Mouse (Mus musculus) midbrain, embryonic 15.5 days (tissue): ENCODE data around the gene Nol9. TPM values are rescaled to one million over a fixed set of nuclear protein-coding genes. Genes with fewer than 3 reads are reported as not detected.

Experiments used
- ATAC-seq: fragments of 200-750 bp; cut with Nextera tagmentation; replicated peaks from 2 replicates; pipeline ENCODE4 v1.8.0; 2017; ENCODE audit warnings: moderate TSS enrichment
- H3K27ac ChIP-seq: fragments of 300-500 bp; sonication (generic); 2 replicates; pipeline ENCODE4 v1.5.1; 2015; ENCODE audit warnings: mild to moderate bottlenecking, inconsistent platforms
- H3K27me3 ChIP-seq: fragments of 300-500 bp; sonication (generic); replicated peaks from 2 replicates; pipeline ENCODE4 v1.6.1; 2015; ENCODE audit warnings: inconsistent platforms
- H3K36me3 ChIP-seq: fragments of 300-500 bp; sonication (generic); replicated peaks from 2 replicates; pipeline ENCODE4 v1.6.1; 2015; ENCODE audit warnings: inconsistent platforms
- H3K4me1 ChIP-seq: fragments of 300-500 bp; sonication (generic); 2 replicates; pipeline ENCODE4 v1.6.1; 2015; ENCODE audit warnings: inconsistent platforms
- H3K4me2 ChIP-seq: fragments of 300-500 bp; sonication (generic); 2 replicates; pipeline ENCODE4 v1.6.1; 2015; ENCODE audit warnings: inconsistent platforms, mild to moderate bottlenecking, moderate library complexity
- H3K4me3 ChIP-seq: fragments of 300-500 bp; sonication (generic); 2 replicates; pipeline ENCODE4 v1.5.1; 2015; ENCODE audit warnings: mild to moderate bottlenecking, inconsistent platforms
- H3K9ac ChIP-seq: fragments of 300-500 bp; sonication (generic); 2 replicates; pipeline ENCODE4 v1.6.1; 2015; ENCODE audit warnings: mild to moderate bottlenecking, inconsistent platforms
- H3K9me3 ChIP-seq: fragments of 300-500 bp; sonication (generic); 2 replicates; pipeline ENCODE4 v1.6.1; 2016; ENCODE audit warnings: inconsistent platforms
- WGBS: fragments of 180-500 bp; shearing (Covaris S2); methylation state at CpG from one replicate; pipeline ENCODE4 v1.1.7; 2015; ENCODE audit warnings: mixed read lengths; 5-methylcytosine and 5-hydroxymethylcytosine counted together
- polyA plus RNA-seq: library from polyadenylated mRNA; unstranded; fragments of >200 nt; fragmentation: Nextera tagmentation; extraction: Ambion mirVana; gene quantifications from 2 replicates; pipeline ENCODE4 v1.2.1, GENCODE M21; 2015

Gene Nol9
- polyA plus RNA-seq, result 25.4 and 27.4 TPM in 2 replicates

- Histone ChIP-seq H3K4me2 (peak within 1 kb of the TSS; percentile 96), H3K27ac (peak within 1 kb of the TSS; percentile 52; the same call in 1 of the 2 replicates), H3K36me3 (peaks cover 23% of the 10 kb centered on the region; the same call in 1 of the 2 replicates), H3K4me3 (peak within 1 kb of the TSS; percentile 93), H3K4me1 (peaks cover 18% of the 10 kb centered on the region), H3K9me3 (no peaks in the 10 kb centered on the region), H3K27me3 (no peaks in the 10 kb centered on the region), H3K9ac (peak within 1 kb of the TSS; percentile 74)
- under 1% methylated on average over 75 of the region's 86 CpGs for WGBS
- ATAC-seq, result peak; percentile 88
Measured at GRCm38 (mm10) chr4:152038985-152039830, at the start of gene Nol9. Nol9 (plus strand) TSS chr4:152039321.

GRCm38 (mm10) chr4:151992091-151992490 is 47.0 kb upstream of the Nol9 start:
- Histone ChIP-seq H3K9ac (no peak overlapping the region), H3K4me2 (no peak overlapping the region), H3K4me3 (no peak overlapping the region), H3K27me3 (no peaks in the 10 kb centered on the region), H3K36me3 (peaks cover 12% of the 10 kb centered on the region; the same call in 1 of the 2 replicates), H3K9me3 (no peaks in the 10 kb centered on the region), H3K4me1 (peaks cover 33% of the 10 kb centered on the region), H3K27ac (no peak overlapping the region)
- WGBS, result 91% methylated on average over 9 of the region's 9 CpGs
- no peak for ATAC-seq

DNA sequence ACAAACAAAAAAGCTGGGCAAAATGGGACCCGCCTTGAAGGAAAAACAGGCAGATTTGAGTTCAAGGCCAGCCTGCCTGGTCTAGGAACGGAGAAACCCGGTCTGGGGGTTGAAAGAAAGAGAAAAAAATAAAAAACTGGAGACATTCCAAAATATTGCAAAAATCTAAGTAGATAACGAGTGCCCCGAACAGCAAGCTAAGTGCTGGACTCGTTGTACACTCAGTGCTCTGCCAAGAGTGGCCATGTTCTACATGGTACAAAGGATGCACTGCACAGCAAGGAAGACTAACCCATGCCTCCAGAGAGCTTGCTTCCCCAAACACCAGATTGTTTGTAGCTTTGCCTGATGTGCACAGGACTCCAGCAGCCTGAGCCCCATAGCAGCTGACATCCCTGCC is 46.1 kb upstream of the Nol9 start:
- Histone ChIP-seq H3K9ac (no peak overlapping the region), H3K4me2 (no peak overlapping the region), H3K27ac (no peak overlapping the region), H3K27me3 (no peaks in the 10 kb centered on the region), H3K4me1 (peaks cover 31% of the 10 kb centered on the region), H3K4me3 (no peak overlapping the region), H3K36me3 (peaks cover 12% of the 10 kb centered on the region; the same call in 1 of the 2 replicates), H3K9me3 (no peaks in the 10 kb centered on the region)
- 83% methylated on average over 6 of the region's 6 CpGs for WGBS
- no peak for ATAC-seq

- H3K9ac ChIP-seq, result peak overlapping the region; percentile 78
- no peaks in the 10 kb centered on the region for H3K27me3 ChIP-seq
- 0 out of 2 replicates have a peak overlapping the region, but pooled peaks have one; percentile 72 for H3K27ac ChIP-seq
- H3K36me3 ChIP-seq, result peaks cover 12% of the 10 kb centered on the region; the same call in 1 of the 2 replicates
- peak overlapping the region; percentile 95 for H3K4me2 ChIP-seq
- 3% methylated on average over 56 of the region's 61 CpGs for WGBS
- peaks cover 22% of the 10 kb centered on the region for H3K4me1 ChIP-seq
- H3K9me3 ChIP-seq, result no peaks in the 10 kb centered on the region
- peak overlapping the region; percentile 97 for H3K4me3 ChIP-seq
- no peak for ATAC-seq
Measured at GRCm38 (mm10) chr4:151994228-151995171, 44.6 kb upstream of the Nol9 start.

DNA sequence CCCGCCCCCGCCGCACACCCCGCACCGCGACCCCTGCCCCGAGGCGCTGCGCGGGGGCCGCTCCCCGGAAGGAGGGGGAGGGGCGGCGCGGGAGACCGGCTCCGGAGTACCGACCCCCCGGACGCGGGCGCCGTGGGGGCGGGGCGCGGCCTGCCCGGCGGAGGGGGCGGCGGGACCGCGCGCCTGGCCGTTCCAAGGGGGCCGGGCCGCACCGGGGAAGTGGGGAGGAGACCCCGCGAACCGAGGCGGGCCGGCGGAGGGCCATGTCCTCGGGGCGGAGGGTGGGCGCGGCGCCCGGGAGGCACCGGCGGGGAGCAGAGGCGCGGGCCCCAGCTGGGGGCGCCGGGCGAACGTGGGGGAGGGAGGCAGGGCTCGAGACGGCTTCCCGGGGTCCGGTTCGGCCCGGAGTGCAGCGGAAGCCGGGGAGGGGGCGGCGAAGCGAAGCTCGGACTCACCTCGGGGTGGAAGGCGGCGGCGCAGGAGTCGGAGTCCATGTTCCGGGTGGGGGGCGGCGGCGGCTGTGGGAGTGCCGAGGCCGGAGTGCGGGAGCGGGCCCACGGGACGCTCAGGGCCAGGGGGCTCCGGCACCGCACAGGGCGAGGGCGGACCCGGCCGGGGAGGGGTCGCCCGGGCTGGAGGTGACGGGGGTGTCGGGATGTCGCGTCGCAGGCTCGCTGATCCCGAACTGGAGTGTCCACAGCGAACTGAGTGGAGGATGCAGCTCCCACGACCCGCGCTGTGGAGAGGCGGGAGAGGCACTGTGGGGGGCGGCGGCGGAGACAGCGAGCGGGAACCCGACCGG is 43.5 kb upstream of the Nol9 start:
- peak overlapping the region; percentile 95 for H3K4me2 ChIP-seq
- WGBS, result 1% methylated on average over 75 of the region's 111 CpGs
- ATAC-seq, result peak; percentile 78
- H3K27ac ChIP-seq, result peak overlapping the region; percentile 72
- H3K27me3 ChIP-seq, result no peaks in the 10 kb centered on the region
- peaks cover 12% of the 10 kb centered on the region; the same call in 1 of the 2 replicates for H3K36me3 ChIP-seq
- peaks cover 22% of the 10 kb centered on the region for H3K4me1 ChIP-seq
- peak overlapping the region; percentile 97 for H3K4me3 ChIP-seq
- peak overlapping the region; percentile 78 for H3K9ac ChIP-seq
- no peaks in the 10 kb centered on the region for H3K9me3 ChIP-seq

DNA sequence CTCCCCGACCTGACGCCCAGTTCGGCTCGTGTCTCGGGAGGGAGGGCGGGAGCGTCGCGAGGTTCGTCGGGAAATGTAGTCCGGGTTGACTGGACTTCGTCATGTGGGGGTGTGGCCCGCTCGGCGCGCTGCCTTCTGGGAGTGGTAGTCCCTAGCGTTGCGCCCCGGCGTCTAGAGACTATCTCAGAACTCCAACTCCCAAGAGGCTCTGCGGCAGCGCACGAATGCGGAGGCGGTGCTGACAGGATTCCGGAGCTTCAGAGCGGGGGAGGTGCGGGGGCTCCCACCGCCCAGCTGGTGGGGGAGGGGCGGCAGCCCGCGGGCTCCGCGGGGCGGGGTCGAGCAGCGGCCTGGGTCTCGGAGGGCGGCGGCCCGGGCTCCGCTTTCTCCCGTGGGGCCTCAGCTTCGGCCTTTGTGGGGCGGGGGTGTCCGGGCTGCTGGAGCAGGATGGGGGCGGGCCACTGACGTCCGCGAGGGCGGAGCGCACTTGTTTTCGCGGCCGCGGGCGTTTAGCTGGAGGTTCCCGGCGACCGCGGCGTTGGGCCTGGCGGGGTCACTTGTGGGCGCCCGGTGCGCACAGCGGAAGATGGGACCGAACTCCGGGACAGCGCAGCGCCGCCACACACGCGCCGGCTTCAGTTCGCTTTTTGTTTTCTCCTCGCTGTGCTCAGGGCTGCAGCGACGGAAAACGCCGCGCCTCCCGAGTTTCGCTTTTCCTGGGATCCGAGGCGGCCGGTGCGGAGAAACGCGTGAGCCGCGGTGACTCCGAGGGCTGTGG is 42.8 kb upstream of the Nol9 start, which contains the start of gene Phf13:
TSS of gene Phf13 (minus strand) at position 86 of the 778 bp plus-strand sequence.
- Histone ChIP-seq H3K9me3 (no peaks in the 10 kb centered on the region), H3K27me3 (no peaks in the 10 kb centered on the region), H3K4me1 (peaks cover 22% of the 10 kb centered on the region), H3K4me3 (peak within 1 kb of the TSS; percentile 97), H3K9ac (peak within 1 kb of the TSS; percentile 78), H3K4me2 (peak within 1 kb of the TSS; percentile 95), H3K36me3 (peaks cover 9% of the 10 kb centered on the region; the same call in 1 of the 2 replicates), H3K27ac (peak within 1 kb of the TSS; percentile 87)
- peak; percentile 97 for ATAC-seq
- WGBS, result under 1% methylated on average over 88 of the region's 94 CpGs

- Histone ChIP-seq H3K4me1 (peaks cover 22% of the 10 kb centered on the region), H3K9me3 (no peaks in the 10 kb centered on the region), H3K4me3 (peak overlapping the region; percentile 97), H3K36me3 (peaks cover 4% of the 10 kb centered on the region; the same call in 1 of the 2 replicates), H3K27me3 (no peaks in the 10 kb centered on the region), H3K27ac (peak overlapping the region; percentile 87), H3K4me2 (peak overlapping the region; percentile 95), H3K9ac (peak overlapping the region; percentile 61)
- ATAC-seq, result no peak
- 7% methylated on average over 13 of the region's 13 CpGs for WGBS
Measured at GRCm38 (mm10) chr4:151996951-151997222, 42.2 kb upstream of the Nol9 start.

DNA sequence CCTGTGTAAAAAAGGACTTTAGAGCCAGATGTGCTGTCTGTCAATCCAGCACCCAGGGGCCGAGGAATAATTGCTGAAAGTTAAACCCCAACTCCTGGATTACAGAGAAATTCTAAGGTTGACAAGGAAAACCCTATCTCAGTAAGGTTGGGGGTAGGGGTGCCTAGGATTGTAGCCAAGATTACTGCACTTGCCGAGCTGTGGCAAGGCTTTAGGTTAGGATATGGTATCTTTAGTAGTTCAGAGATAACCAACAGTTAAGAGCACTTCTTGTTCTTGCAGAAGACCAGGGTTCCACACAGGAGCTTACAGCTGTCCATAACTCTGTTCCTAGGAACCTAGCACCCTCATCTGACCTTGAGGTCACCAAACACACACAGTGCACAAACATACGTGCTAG is 41.4 kb upstream of the Nol9 start:
- Histone ChIP-seq H3K4me2 (peak overlapping the region; percentile 95), H3K9me3 (no peaks in the 10 kb centered on the region), H3K36me3 (no peaks in the 10 kb centered on the region), H3K27ac (no peak overlapping the region), H3K4me3 (peak overlapping the region; percentile 97; the same call in 1 of the 2 replicates), H3K4me1 (peaks cover 22% of the 10 kb centered on the region), H3K27me3 (no peaks in the 10 kb centered on the region), H3K9ac (no peak overlapping the region)
- WGBS, result 81% methylated on average over 3 of the region's 3 CpGs
- no peak for ATAC-seq

DNA sequence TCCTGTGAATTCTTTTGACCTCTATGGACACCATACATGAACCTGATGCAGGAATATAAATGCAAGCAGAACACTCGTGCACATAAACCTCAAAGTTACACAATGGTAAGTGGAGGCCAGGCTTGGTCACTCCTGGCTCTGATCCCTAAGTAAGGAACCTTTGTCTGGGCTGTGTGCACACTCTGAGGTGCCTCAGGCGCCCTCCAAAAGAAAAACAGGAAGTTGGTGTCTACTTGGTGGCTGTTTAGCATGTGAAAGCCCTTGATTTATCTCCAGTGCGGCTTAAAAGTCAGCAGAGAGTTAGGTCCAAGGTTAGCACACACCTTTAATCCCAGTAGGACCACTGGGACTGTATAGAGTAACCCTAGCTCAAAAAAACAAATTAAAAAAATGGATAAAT is 39.6 kb upstream of the Nol9 start:
- Histone ChIP-seq H3K9ac (no peak overlapping the region), H3K27me3 (no peaks in the 10 kb centered on the region), H3K27ac (no peak overlapping the region), H3K36me3 (no peaks in the 10 kb centered on the region), H3K4me3 (no peak overlapping the region), H3K9me3 (no peaks in the 10 kb centered on the region), H3K4me2 (no peak overlapping the region), H3K4me1 (peaks cover 13% of the 10 kb centered on the region)
- WGBS, result 63% methylated on average over 3 of the region's 3 CpGs
- ATAC-seq, result no peak

DNA sequence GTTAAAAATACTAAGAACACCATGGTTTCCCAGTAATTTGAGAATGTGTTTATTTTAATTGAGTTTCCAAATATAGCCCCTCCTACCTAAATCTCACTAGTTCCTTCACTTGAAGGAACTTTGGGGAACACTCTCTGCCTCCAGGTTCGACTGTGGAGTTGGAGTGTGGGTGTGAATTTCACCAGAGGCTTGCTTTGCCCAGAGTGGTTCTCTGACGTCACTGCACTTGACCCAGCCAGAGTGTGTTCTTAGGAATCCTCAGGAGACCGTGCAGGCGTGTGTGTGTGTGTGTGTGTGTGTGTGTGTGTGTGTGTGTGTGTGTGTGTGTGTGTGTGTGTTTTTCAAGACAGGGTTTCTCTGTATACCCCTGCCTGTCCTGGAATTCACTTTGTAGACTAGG is 38.2 kb upstream of the Nol9 start:
- 62% methylated on average over 4 of the region's 4 CpGs for WGBS
- Histone ChIP-seq H3K4me1 (peaks cover 9% of the 10 kb centered on the region), H3K4me2 (no peak overlapping the region), H3K9me3 (no peaks in the 10 kb centered on the region), H3K9ac (no peak overlapping the region), H3K4me3 (no peak overlapping the region), H3K36me3 (no peaks in the 10 kb centered on the region), H3K27ac (no peak overlapping the region), H3K27me3 (no peaks in the 10 kb centered on the region)
- ATAC-seq, result no peak

- ATAC-seq, result no peak
- no peaks in the 10 kb centered on the region for H3K9me3 ChIP-seq
- H3K27me3 ChIP-seq, result 0 out of 2 replicates have a peak, but pooled peaks cover 2% of the 10 kb centered on the region
- H3K27ac ChIP-seq, result no peak overlapping the region
- 57% methylated on average over 4 of the region's 4 CpGs for WGBS
- peaks cover 9% of the 10 kb centered on the region for H3K4me1 ChIP-seq
- H3K4me2 ChIP-seq, result no peak overlapping the region
- H3K4me3 ChIP-seq, result no peak overlapping the region
- no peak overlapping the region for H3K9ac ChIP-seq
- no peaks in the 10 kb centered on the region for H3K36me3 ChIP-seq
Measured at GRCm38 (mm10) chr4:152001335-152001734, 37.8 kb upstream of the Nol9 start.
